Comparison of ENCODE assay signal across 10 mouse cellular contexts in genomic region chr5:122136508-122137408, GRCm38 (mm10). TPM values are rescaled to one million over a fixed set of nuclear protein-coding genes. Genes with fewer than 3 reads are reported as not detected.
DNase-seq lines count a peak whose midpoint lies in the region; ATAC-seq and TF ChIP-seq lines count a peak whose summit lies in the region.
"Had no signal": no experiment of that assay in that cellular context is flagged by ENCODE, and none has a peak within 500 bp of the region (broad histone marks: within the 10 kb centered on the region; RNA-seq: fewer than 3 reads in every experiment).

No protein-coding gene starts in this region.

- H3K4me1 ChIP-seq in kidney, adult 2 months (ENCODE audit: control insufficient read depth, insufficient read depth, low read length): no peaks in the 10 kb centered on the region; the same call in 1 of the 2 replicates
- peaks cover 37% of the 10 kb centered on the region for H3K4me1 ChIP-seq in heart, embryonic 10.5 days
- H3K4me1 ChIP-seq in liver, embryonic 13.5 days (replicated peaks): peaks cover 52% of the 10 kb centered on the region
- H3K4me1 ChIP-seq in stomach, embryonic 15.5 days: peaks cover 10% of the 10 kb centered on the region

- peak; percentile 63 for DNase-seq in kidney, postnatal 10 days
- no peak for DNase-seq in kidney, adult 2 months
- DNase-seq in heart, embryonic 10.5 days (ENCODE audit: low spot score): no peak
- DNase-seq in liver, embryonic 13.5 days: peak; percentile 45
- no peak for DNase-seq in thymus, postnatal 0 days (ENCODE audit: low spot score)
- no peak for DNase-seq in natural killer cell, adult 2 months (ENCODE audit: low spot score in 2 of 2)
- no peak for DNase-seq in left cerebral cortex, postnatal 14 days (ENCODE audit: low spot score in 2 of 2)

- peak; percentile 62 for ATAC-seq in liver, embryonic 13.5 days (ENCODE audit: low read depth)
- ATAC-seq in stomach, embryonic 15.5 days (ENCODE audit: insufficient read depth, low FRiP score, low read depth): peak; percentile 51; the same call in 1 of the 2 replicates

- no peaks in the 10 kb centered on the region for H3K36me3 ChIP-seq in kidney, adult 2 months (ENCODE audit: control insufficient read depth, insufficient read depth, low read length)
- H3K36me3 ChIP-seq in heart, embryonic 10.5 days: no peaks in the 10 kb centered on the region
- H3K36me3 ChIP-seq in liver, embryonic 13.5 days: no peaks in the 10 kb centered on the region
- H3K36me3 ChIP-seq in stomach, embryonic 15.5 days: no peaks in the 10 kb centered on the region
- H3K36me3 ChIP-seq: midbrain, embryonic 10.5 days had no signal

- TF ChIP-seq POLR2A in kidney, adult 2 months (IDR thresholded peaks at IDR 0.05; ENCODE audit: low read depth, low read length): no peak

- H3K27ac ChIP-seq in kidney, adult 2 months (ENCODE audit: insufficient read depth, low read depth, low read length): no peak overlapping the region
- H3K27ac ChIP-seq in heart, embryonic 10.5 days: peak overlapping the region; percentile 77
- H3K27ac ChIP-seq in liver, embryonic 13.5 days: no peak overlapping the region
- H3K27ac ChIP-seq in stomach, embryonic 15.5 days: no peak overlapping the region
- H3K27ac ChIP-seq: midbrain, embryonic 10.5 days had no signal

- no peak overlapping the region; the same call in 1 of the 2 replicates for H3K9ac ChIP-seq in liver, embryonic 13.5 days
- H3K9ac ChIP-seq in stomach, embryonic 15.5 days: no peak overlapping the region

- intact Hi-C loops in left cerebral cortex, postnatal 14 days (cut with DNase I): no loop called here

- TF ChIP-seq CTCF in kidney, adult 2 months (conservative IDR thresholded peaks at IDR 0.05; ENCODE audit: insufficient read depth, insufficient read length, low read depth, low read length): no peak

- WGBS in kidney, adult 2 months: 63% methylated on average over 14 of the region's 14 CpGs
- WGBS in heart, embryonic 10.5 days: 36% methylated on average over 14 of the region's 14 CpGs
- 33% methylated on average over 14 of the region's 14 CpGs for WGBS in liver, embryonic 13.5 days (ENCODE audit: insufficient replicate concordance)
- 52% methylated on average over 14 of the region's 14 CpGs for WGBS in stomach, embryonic 15.5 days

- peak overlapping the region; percentile 19 for H3K4me2 ChIP-seq in liver, embryonic 13.5 days
- H3K4me2 ChIP-seq in stomach, embryonic 15.5 days: no peak overlapping the region

- no peaks in the 10 kb centered on the region for H3K27me3 ChIP-seq in kidney, adult 2 months (replicated peaks; ENCODE audit: control insufficient read depth, insufficient read depth, low read length)
- H3K27me3 ChIP-seq in heart, embryonic 10.5 days (ENCODE audit: insufficient read depth, poor library complexity, severe bottlenecking): peaks cover 11% of the 10 kb centered on the region; the same call in 1 of the 2 replicates
- 0 out of 2 replicates have a peak, but pooled peaks cover 2% of the 10 kb centered on the region for H3K27me3 ChIP-seq in liver, embryonic 13.5 days
- no peaks in the 10 kb centered on the region for H3K27me3 ChIP-seq in stomach, embryonic 15.5 days (replicated peaks)

- no peak overlapping the region for H3K4me3 ChIP-seq in kidney, adult 2 months (ENCODE audit: insufficient read depth, low read depth, low read length)
- H3K4me3 ChIP-seq in heart, embryonic 10.5 days: no peak overlapping the region
- H3K4me3 ChIP-seq in liver, embryonic 13.5 days (replicated peaks): no peak overlapping the region
- H3K4me3 ChIP-seq in stomach, embryonic 15.5 days (replicated peaks): no peak overlapping the region
- H3K4me3 ChIP-seq: midbrain, embryonic 10.5 days had no signal

- no peaks in the 10 kb centered on the region for H3K9me3 ChIP-seq in heart, embryonic 10.5 days
- no peaks in the 10 kb centered on the region for H3K9me3 ChIP-seq in liver, embryonic 13.5 days (replicated peaks)
- no peaks in the 10 kb centered on the region for H3K9me3 ChIP-seq in stomach, embryonic 15.5 days
- H3K9me3 ChIP-seq: midbrain, embryonic 10.5 days had no signal

RNA-seq across cellular contexts. Expression of gene Ccdc63, which starts 3.9 kb away (rescaled TPM):
- polyA plus RNA-seq in kidney, adult 2 months (2012; rRNA removed): 0.09 and 0.14 TPM in 2 replicates
- polyA plus RNA-seq in heart, embryonic 10.5 days (2016; fragmentation: Nextera tagmentation; extraction: Ambion mirVana): 0.20 and 0.39 TPM in 2 replicates
- 0.14 TPM in 1 of 2 replicates, not detected in the other for polyA plus RNA-seq in liver, embryonic 13.5 days (2015; fragmentation: Nextera tagmentation; extraction: Ambion mirVana)
- 0.17 TPM in 1 of 2 replicates, not detected in the other for polyA plus RNA-seq in stomach, embryonic 15.5 days (2015; fragmentation: Nextera tagmentation; extraction: Ambion mirVana)
- 0.33 and 0.40 TPM in 2 replicates for polyA plus RNA-seq in thymus, postnatal 0 days (2015; fragmentation: Nextera tagmentation; extraction: Ambion mirVana)
- under 1 TPM in 1 of 2 experiments, not detected in 1; 0.24 TPM for total RNA-seq in left cerebral cortex, postnatal 14 days (2021)
- polyA plus RNA-seq: large intestine, adult 2 months; midbrain, embryonic 10.5 days had no signal

RNA-seq across cellular contexts. Expression of gene Ppp1cc, which starts 21.3 kb away (rescaled TPM):
- polyA plus RNA-seq in kidney, adult 2 months (2012; rRNA removed): 75.8 and 91.5 TPM in 2 replicates
- polyA plus RNA-seq in heart, embryonic 10.5 days (2016; fragmentation: Nextera tagmentation; extraction: Ambion mirVana): 243 and 295 TPM in 2 replicates
- 164 and 177 TPM in 2 replicates for polyA plus RNA-seq in liver, embryonic 13.5 days (2015; fragmentation: Nextera tagmentation; extraction: Ambion mirVana)
- 224 and 229 TPM in 2 replicates for polyA plus RNA-seq in stomach, embryonic 15.5 days (2015; fragmentation: Nextera tagmentation; extraction: Ambion mirVana)
- polyA plus RNA-seq in thymus, postnatal 0 days (2015; fragmentation: Nextera tagmentation; extraction: Ambion mirVana): 321 and 340 TPM in 2 replicates
- total RNA-seq in left cerebral cortex, postnatal 14 days (2021): 100 to 1,000 TPM; 161 to 170 TPM

RNA-seq across cellular contexts. Expression of gene Myl2, which starts 36.0 kb away (rescaled TPM):
- 0.90 and 11.8 TPM in 2 replicates for polyA plus RNA-seq in kidney, adult 2 months (2012; rRNA removed)
- polyA plus RNA-seq in heart, embryonic 10.5 days (2016; fragmentation: Nextera tagmentation; extraction: Ambion mirVana): 3,021 and 6,084 TPM in 2 replicates
- 0.70 and 11.9 TPM in 2 replicates for polyA plus RNA-seq in liver, embryonic 13.5 days (2015; fragmentation: Nextera tagmentation; extraction: Ambion mirVana)
- 4.6 and 12.9 TPM in 2 replicates for polyA plus RNA-seq in stomach, embryonic 15.5 days (2015; fragmentation: Nextera tagmentation; extraction: Ambion mirVana)
- polyA plus RNA-seq in thymus, postnatal 0 days (2015; fragmentation: Nextera tagmentation; extraction: Ambion mirVana): 1.3 and 1.7 TPM in 2 replicates
- 1 to 10 TPM; 1.3 to 2.0 TPM for total RNA-seq in left cerebral cortex, postnatal 14 days (2021)

Comparison
In these comparisons a context has a peak if more than half of its experiments do, and no peak if none do; other contexts are left out.
1. DNase-seq: peak in kidney, postnatal 10 days (single experiment) and liver, embryonic 13.5 days (single experiment); none in kidney, adult 2 months (single experiment), heart, embryonic 10.5 days (single experiment), thymus, postnatal 0 days (single experiment), natural killer cell, adult 2 months (0 of 2) and left cerebral cortex, postnatal 14 days (0 of 2).
2. RNA of gene Myl2, which starts 36.0 kb away (polyA plus RNA-seq): 3,021 to 6,084 TPM in heart, embryonic 10.5 days; 4.6 to 12.9 TPM in stomach, embryonic 15.5 days, 0.90 to 11.8 TPM in kidney, adult 2 months, 1.3 to 1.7 TPM in thymus, postnatal 0 days and 0.70 to 11.9 TPM in liver, embryonic 13.5 days; every median in the first group is over 100 times any median in the second.